Mouse (Mus musculus): Measurements from ENCODE around the gene Enox1.

DNA sequence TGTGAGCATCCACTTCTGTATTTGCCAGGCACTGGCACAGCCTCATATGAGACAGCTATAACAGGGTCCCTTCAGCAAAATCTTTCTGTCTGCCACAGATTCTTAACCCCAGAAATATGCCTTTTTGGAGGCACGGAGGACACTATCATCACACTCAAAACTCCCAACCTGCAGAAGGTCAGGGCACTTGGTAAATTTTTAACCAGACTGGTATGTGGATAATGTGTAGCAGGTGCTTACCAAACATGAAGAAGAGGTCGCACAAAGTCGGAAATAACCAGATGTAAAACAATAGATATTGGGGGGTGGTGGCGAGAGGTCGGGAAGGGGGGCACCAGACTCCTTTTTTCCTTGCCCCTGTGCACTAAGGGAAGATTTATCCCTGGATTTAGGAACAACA, 430.6 kb downstream of the Enox1 start:
- TF ChIP-seq CTCF (IDR thresholded peaks at IDR 0.05; ENCODE audit: low read depth, low read length) (no peak), POLR2A (IDR thresholded peaks at IDR 0.05; ENCODE audit: insufficient read depth, low read length) (no peak), EP300 (IDR thresholded peaks at IDR 0.05; ENCODE audit: insufficient read depth, low read depth, low read length) (no peak)

Data from ES-Bruce4 (cell line).